Mouse (Mus musculus): ENCODE data around the gene Aknad1. TPM values are rescaled to one million over a fixed set of nuclear protein-coding genes. Genes with fewer than 3 reads are reported as not detected.

Aknad1 gene
- polyA plus RNA-seq, 1 experiment from 2014 or later, result not detected

DNA sequence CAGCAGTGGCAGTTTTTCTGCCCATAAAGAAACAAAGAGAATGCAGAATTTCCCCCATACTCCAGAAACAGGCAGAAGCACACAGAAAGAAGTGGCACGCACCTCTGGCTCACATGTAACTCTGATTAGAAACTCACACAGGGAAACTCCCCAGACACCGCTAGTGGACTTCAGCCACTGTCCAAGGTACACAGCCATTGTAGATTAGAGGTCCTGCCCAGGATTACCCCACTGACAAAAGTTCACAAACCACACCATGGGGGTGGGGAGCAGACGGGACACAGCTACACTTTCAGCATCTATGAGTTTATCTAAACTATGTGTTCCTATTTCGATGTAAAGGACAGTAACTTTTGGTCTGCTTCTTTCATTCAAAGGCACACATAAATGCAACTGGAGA lies 24.6 kb upstream of the Aknad1 start:
- peaks cover 8% of the 10 kb centered on the region for H3K4me1 ChIP-seq (ENCODE audit: control insufficient read depth, insufficient read depth, low read length)
- H3K9ac ChIP-seq (replicated peaks; ENCODE audit: low read depth, low read length), result no peak overlapping the region
- ATAC-seq (ENCODE audit: low read depth), result no peak
- no peak overlapping the region for H3K4me2 ChIP-seq (ENCODE audit: low read depth, low read length)
- no peaks in the 10 kb centered on the region for H3K36me3 ChIP-seq (ENCODE audit: control insufficient read depth, insufficient read depth, low read length)
- no peaks in the 10 kb centered on the region for H3K9me3 ChIP-seq (ENCODE audit: control insufficient read depth, low read length)
- H3K27me3 ChIP-seq (ENCODE audit: control insufficient read depth, insufficient read depth, low read length), result no peaks in the 10 kb centered on the region
- H3K4me3 ChIP-seq (ENCODE audit: low read depth, low read length), result no peak overlapping the region
- H3K27ac ChIP-seq (ENCODE audit: low read depth, low read length), result no peak overlapping the region
- WGBS, result 96% methylated on average over 4 of the region's 4 CpGs

DNA sequence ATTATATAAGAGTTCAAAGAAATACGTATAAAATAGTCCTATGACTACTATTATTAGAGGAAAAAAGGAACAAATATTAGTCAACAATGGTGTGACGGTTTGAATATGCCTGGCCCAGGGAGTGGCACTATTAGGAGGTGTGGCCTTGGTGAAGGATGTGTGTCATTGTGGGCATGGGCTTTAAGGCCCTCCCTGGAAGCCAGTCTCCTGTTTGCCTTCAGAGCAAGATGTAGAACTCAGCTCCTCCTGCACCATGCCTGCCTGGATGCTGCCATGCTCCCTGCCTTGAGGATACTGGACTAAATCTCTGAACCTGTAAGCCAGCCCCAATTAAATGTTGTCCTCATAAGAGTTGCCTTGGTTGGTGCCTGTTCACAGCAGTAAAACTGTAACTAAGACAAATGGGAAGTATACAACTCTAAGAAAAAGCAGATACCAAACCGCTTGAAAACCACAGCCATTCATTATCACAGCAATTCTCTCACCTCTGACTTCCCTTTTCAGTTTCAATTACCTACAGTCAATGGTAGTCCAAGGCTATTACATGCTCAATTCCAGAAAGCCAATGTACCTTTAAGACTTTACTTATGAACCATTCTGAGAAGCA lies 21.5 kb upstream of the Aknad1 start:
- ATAC-seq (ENCODE audit: low read depth), result no peak
- peaks cover 4% of the 10 kb centered on the region for H3K4me1 ChIP-seq (ENCODE audit: control insufficient read depth, insufficient read depth, low read length)
- no peaks in the 10 kb centered on the region for H3K9me3 ChIP-seq (ENCODE audit: control insufficient read depth, low read length)
- 71% methylated on average over 3 of the region's 3 CpGs for WGBS
- H3K4me2 ChIP-seq (ENCODE audit: low read depth, low read length), result no peak overlapping the region
- H3K27ac ChIP-seq (ENCODE audit: low read depth, low read length), result no peak overlapping the region
- H3K36me3 ChIP-seq (ENCODE audit: control insufficient read depth, insufficient read depth, low read length), result no peaks in the 10 kb centered on the region
- H3K9ac ChIP-seq (replicated peaks; ENCODE audit: low read depth, low read length), result no peak overlapping the region
- no peaks in the 10 kb centered on the region for H3K27me3 ChIP-seq (ENCODE audit: control insufficient read depth, insufficient read depth, low read length)
- no peak overlapping the region for H3K4me3 ChIP-seq (ENCODE audit: low read depth, low read length)

GRCm38 (mm10) chr3:108719357-108719756 lies 20.1 kb upstream of the Aknad1 start:
- Histone ChIP-seq H3K4me1 (ENCODE audit: control insufficient read depth, insufficient read depth, low read length) (no peaks in the 10 kb centered on the region), H3K4me3 (ENCODE audit: low read depth, low read length) (no peak overlapping the region), H3K27me3 (ENCODE audit: control insufficient read depth, insufficient read depth, low read length) (no peaks in the 10 kb centered on the region), H3K36me3 (ENCODE audit: control insufficient read depth, insufficient read depth, low read length) (no peaks in the 10 kb centered on the region), H3K4me2 (ENCODE audit: low read depth, low read length) (no peak overlapping the region), H3K9ac (replicated peaks; ENCODE audit: low read depth, low read length) (no peak overlapping the region), H3K27ac (ENCODE audit: low read depth, low read length) (no peak overlapping the region), H3K9me3 (ENCODE audit: control insufficient read depth, low read length) (no peaks in the 10 kb centered on the region)
- WGBS, result 88% methylated on average over 2 of the region's 2 CpGs
- no peak for ATAC-seq (ENCODE audit: low read depth)

DNA sequence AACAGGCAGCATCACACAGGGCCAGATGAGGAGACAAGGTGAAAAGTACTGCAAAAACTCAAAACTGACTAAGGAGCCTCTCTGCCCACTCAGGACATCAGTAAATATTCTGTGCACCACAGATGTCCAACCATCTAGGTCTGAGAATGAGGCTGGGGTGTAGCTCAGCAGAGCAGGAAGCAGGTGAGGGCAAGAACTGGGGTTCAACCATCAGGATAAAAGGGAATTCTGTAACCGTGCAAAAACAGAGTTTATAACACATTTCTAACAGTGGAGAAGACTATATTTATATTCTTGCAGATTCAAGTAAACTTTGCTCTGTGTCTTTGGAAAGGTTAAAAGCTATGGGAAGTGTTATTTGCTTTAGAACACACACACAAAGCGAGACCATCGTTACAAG lies 19.7 kb upstream of the Aknad1 start:
- Histone ChIP-seq H3K27ac (ENCODE audit: low read depth, low read length) (no peak overlapping the region), H3K4me3 (ENCODE audit: low read depth, low read length) (no peak overlapping the region), H3K27me3 (ENCODE audit: control insufficient read depth, insufficient read depth, low read length) (no peaks in the 10 kb centered on the region), H3K9ac (replicated peaks; ENCODE audit: low read depth, low read length) (no peak overlapping the region), H3K36me3 (ENCODE audit: control insufficient read depth, insufficient read depth, low read length) (no peaks in the 10 kb centered on the region), H3K4me2 (ENCODE audit: low read depth, low read length) (peak overlapping the region; percentile 58; the same call in 1 of the 2 replicates), H3K9me3 (ENCODE audit: control insufficient read depth, low read length) (no peaks in the 10 kb centered on the region), H3K4me1 (ENCODE audit: control insufficient read depth, insufficient read depth, low read length) (no peaks in the 10 kb centered on the region)
- WGBS, result 84% methylated on average over 3 of the region's 3 CpGs
- no peak for ATAC-seq (ENCODE audit: low read depth)

GRCm38 (mm10) chr3:108721076-108721991 lies 18.1 kb upstream of the Aknad1 start:
- ATAC-seq (ENCODE audit: low read depth), result no peak; the same call in 1 of the 2 replicates
- Histone ChIP-seq H3K36me3 (ENCODE audit: control insufficient read depth, insufficient read depth, low read length) (no peaks in the 10 kb centered on the region), H3K27me3 (ENCODE audit: control insufficient read depth, insufficient read depth, low read length) (no peaks in the 10 kb centered on the region), H3K4me1 (ENCODE audit: control insufficient read depth, insufficient read depth, low read length) (no peaks in the 10 kb centered on the region), H3K4me3 (ENCODE audit: low read depth, low read length) (peak overlapping the region; percentile 72), H3K4me2 (ENCODE audit: low read depth, low read length) (peak overlapping the region; percentile 58), H3K9ac (replicated peaks; ENCODE audit: low read depth, low read length) (peak overlapping the region; percentile 81), H3K27ac (ENCODE audit: low read depth, low read length) (peak overlapping the region; percentile 82), H3K9me3 (ENCODE audit: control insufficient read depth, low read length) (no peaks in the 10 kb centered on the region)
- WGBS, result under 1% methylated on average over 44 of the region's 44 CpGs

- ATAC-seq (ENCODE audit: low read depth), result peak; percentile 97
- H3K9me3 ChIP-seq (ENCODE audit: control insufficient read depth, low read length), result no peaks in the 10 kb centered on the region
- 2% methylated on average over 51 of the region's 53 CpGs for WGBS
- no peaks in the 10 kb centered on the region for H3K36me3 ChIP-seq (ENCODE audit: control insufficient read depth, insufficient read depth, low read length)
- peak within 1 kb of the TSS; percentile 72 for H3K4me3 ChIP-seq (ENCODE audit: low read depth, low read length)
- peak within 1 kb of the TSS; percentile 66 for H3K4me2 ChIP-seq (ENCODE audit: low read depth, low read length)
- no peaks in the 10 kb centered on the region for H3K27me3 ChIP-seq (ENCODE audit: control insufficient read depth, insufficient read depth, low read length)
- peak within 1 kb of the TSS; percentile 82 for H3K27ac ChIP-seq (ENCODE audit: low read depth, low read length)
- H3K4me1 ChIP-seq (ENCODE audit: control insufficient read depth, insufficient read depth, low read length), result no peaks in the 10 kb centered on the region
- peak within 1 kb of the TSS; percentile 81 for H3K9ac ChIP-seq (replicated peaks; ENCODE audit: low read depth, low read length)
Observed at GRCm38 (mm10) chr3:108722036-108722872, 17.2 kb upstream of the Aknad1 start, which contains the start of gene Gpsm2. TSS of gene Gpsm2 (minus strand) at chr3:108722309.

DNA sequence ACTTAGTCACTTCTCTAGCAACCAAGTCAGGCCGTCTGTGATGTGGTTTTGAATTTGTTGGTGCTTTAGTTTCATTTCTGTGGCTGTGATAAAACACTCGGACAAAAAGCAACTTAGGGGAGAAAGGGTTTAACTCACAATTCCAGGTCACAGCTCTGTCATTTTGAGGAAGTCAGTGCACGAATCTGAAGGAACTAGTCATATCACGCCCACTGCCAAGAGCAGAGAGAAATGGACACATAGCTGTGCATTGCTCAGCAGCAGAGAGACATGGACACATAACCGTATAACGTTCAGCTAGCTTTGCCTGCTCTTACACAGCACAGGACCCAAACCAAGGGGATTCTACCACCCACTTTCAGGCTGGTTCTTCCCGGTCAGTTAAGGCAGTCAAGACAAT lies 13.0 kb upstream of the Aknad1 start:
- Histone ChIP-seq H3K27ac (ENCODE audit: low read depth, low read length) (no peak overlapping the region), H3K27me3 (ENCODE audit: control insufficient read depth, insufficient read depth, low read length) (no peaks in the 10 kb centered on the region), H3K4me2 (ENCODE audit: low read depth, low read length) (no peak overlapping the region), H3K4me1 (ENCODE audit: control insufficient read depth, insufficient read depth, low read length) (no peaks in the 10 kb centered on the region), H3K36me3 (ENCODE audit: control insufficient read depth, insufficient read depth, low read length) (no peaks in the 10 kb centered on the region), H3K9ac (replicated peaks; ENCODE audit: low read depth, low read length) (no peak overlapping the region), H3K9me3 (ENCODE audit: control insufficient read depth, low read length) (no peaks in the 10 kb centered on the region), H3K4me3 (ENCODE audit: low read depth, low read length) (no peak overlapping the region)
- no peak for ATAC-seq (ENCODE audit: low read depth)
- WGBS, result 95% methylated on average over 7 of the region's 7 CpGs

DNA sequence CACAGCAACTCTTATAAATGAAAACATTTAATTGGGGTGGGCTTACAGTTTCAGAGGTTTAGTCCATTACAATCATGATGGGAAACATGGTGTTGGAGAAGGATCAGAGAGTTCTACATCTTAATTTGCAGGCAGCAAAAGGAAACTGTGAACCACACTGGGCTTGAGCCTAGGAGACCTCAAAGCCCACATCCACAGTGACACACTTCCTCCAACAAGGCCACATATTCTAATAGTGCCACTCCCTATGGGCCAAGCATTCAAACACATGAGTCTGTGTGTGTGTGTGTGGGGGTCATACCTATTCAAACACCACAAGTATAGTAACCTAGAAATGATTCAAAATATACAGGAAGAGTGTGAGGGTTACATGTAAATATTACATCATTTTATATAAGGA lies 12.1 kb upstream of the Aknad1 start:
- no peak for ATAC-seq (ENCODE audit: low read depth)

More for the DNA sequence above, 12.1 kb upstream of the Aknad1 start:
- Histone ChIP-seq H3K9ac (replicated peaks; ENCODE audit: low read depth, low read length) (no peak overlapping the region), H3K27me3 (ENCODE audit: control insufficient read depth, insufficient read depth, low read length) (no peaks in the 10 kb centered on the region), H3K9me3 (ENCODE audit: control insufficient read depth, low read length) (no peaks in the 10 kb centered on the region), H3K4me2 (ENCODE audit: low read depth, low read length) (no peak overlapping the region), H3K27ac (ENCODE audit: low read depth, low read length) (no peak overlapping the region), H3K4me3 (ENCODE audit: low read depth, low read length) (no peak overlapping the region), H3K4me1 (ENCODE audit: control insufficient read depth, insufficient read depth, low read length) (no peaks in the 10 kb centered on the region), H3K36me3 (ENCODE audit: control insufficient read depth, insufficient read depth, low read length) (no peaks in the 10 kb centered on the region)
